ENCODE assay signal across 8 mouse cellular contexts in the genomic region with DNA sequence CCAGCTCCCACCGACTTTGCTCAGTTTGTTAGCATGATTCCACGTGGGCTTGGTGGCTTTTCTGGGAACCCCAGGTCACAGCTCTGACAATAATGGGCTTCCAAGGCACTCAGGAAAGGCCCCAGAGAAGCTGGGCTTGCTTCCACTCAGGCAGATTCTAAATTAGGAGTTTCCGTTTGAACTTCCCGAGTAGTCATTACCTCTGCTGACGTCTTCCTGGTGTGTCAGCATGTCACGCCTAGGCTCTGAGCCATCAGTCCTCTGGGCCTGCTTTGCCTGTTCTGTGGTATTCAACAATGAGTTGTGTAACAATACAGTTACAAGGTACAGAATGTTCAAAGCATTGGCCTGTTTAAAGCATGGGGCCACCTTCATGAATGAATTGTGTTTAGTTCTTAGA. TPM values are rescaled to one million over a fixed set of nuclear protein-coding genes. Genes with fewer than 3 reads are reported as not detected.
DNase-seq lines count a peak whose midpoint lies in the region; ATAC-seq and TF ChIP-seq lines count a peak whose summit lies in the region.

No protein-coding gene starts in this region.

- H3K27ac ChIP-seq in heart, adult 2 months, result peak overlapping the region; percentile 74
- H3K27ac ChIP-seq in stomach, embryonic 16.5 days (ENCODE audit: low read length), result peak overlapping the region; percentile 32; the same call in 1 of the 2 replicates

- 3% methylated on average over 6 of the region's 6 CpGs for WGBS in heart, adult 2 months
- 54% methylated on average over 6 of the region's 6 CpGs for WGBS in stomach, embryonic 16.5 days

- no peak for TF ChIP-seq CTCF in heart, adult 2 months (IDR thresholded peaks at IDR 0.05)

- no peaks in the 10 kb centered on the region; the same call in 1 of the 2 replicates for H3K79me2 ChIP-seq in heart, adult 2 months (replicated peaks; ENCODE audit: control insufficient read depth, insufficient read depth, low read length)

- peak; percentile 82 to 91 for DNase-seq in adrenal gland, adult (ENCODE audit: inconsistent age in 2 of 2, low spot score in 1 of 2)
- DNase-seq in adrenal gland, postnatal 4 days (ENCODE audit: low spot score in 2 of 2), result no peak
- DNase-seq in 3134 (ENCODE audit: extremely low read depth, insufficient read length, low spot score), result peak; percentile 44
- DNase-seq in heart, adult 2 months, result peak; percentile 78 to 84
- peak; percentile 79 for DNase-seq in kidney, postnatal 10 days
- no peak for DNase-seq in frontal cortex, postnatal 14 days (ENCODE audit: low spot score in 2 of 2)
- DNase-seq in urinary bladder, postnatal 4 days (ENCODE audit: low spot score in 2 of 2), result no peak

- peak overlapping the region; percentile 15; the same call in 1 of the 2 replicates for H3K4me3 ChIP-seq in heart, adult 2 months
- no peak overlapping the region for H3K4me3 ChIP-seq in stomach, embryonic 16.5 days (replicated peaks; ENCODE audit: low read length)

- TF ChIP-seq EP300 in heart, adult 2 months (IDR thresholded peaks at IDR 0.05; ENCODE audit: insufficient read depth, low read depth, low read length), result peak; percentile 92

- H3K27me3 ChIP-seq in heart, adult 2 months (ENCODE audit: control insufficient read depth, insufficient read depth, low read length), result no peaks in the 10 kb centered on the region
- H3K27me3 ChIP-seq in stomach, embryonic 16.5 days (ENCODE audit: control insufficient read depth, insufficient read depth, low read length), result peaks cover 2% of the 10 kb centered on the region; the same call in 1 of the 2 replicates

- no peak for TF ChIP-seq POLR2A in heart, adult 2 months (IDR thresholded peaks at IDR 0.05; ENCODE audit: insufficient read depth, low read depth, low read length)

- peaks cover 10% of the 10 kb centered on the region for H3K36me3 ChIP-seq in heart, adult 2 months (ENCODE audit: control insufficient read depth, insufficient read depth, low read length)
- H3K36me3 ChIP-seq in stomach, embryonic 16.5 days (ENCODE audit: control insufficient read depth, insufficient read depth, low read length), result no peaks in the 10 kb centered on the region

- peaks cover 20% of the 10 kb centered on the region for H3K4me1 ChIP-seq in heart, adult 2 months (ENCODE audit: control insufficient read depth, insufficient read depth, low read length)
- peaks cover 16% of the 10 kb centered on the region for H3K4me1 ChIP-seq in stomach, embryonic 16.5 days (ENCODE audit: control insufficient read depth, insufficient read depth, low read length)

- no peak overlapping the region for H3K9ac ChIP-seq in heart, adult 2 months (ENCODE audit: low read depth, low read length)
- H3K9ac ChIP-seq in stomach, embryonic 16.5 days (ENCODE audit: low read length), result peak overlapping the region; percentile 49

- no peaks in the 10 kb centered on the region for H3K9me3 ChIP-seq in stomach, embryonic 16.5 days (replicated peaks; ENCODE audit: control insufficient read depth, low read length)

- ATAC-seq in stomach, embryonic 16.5 days (ENCODE audit: insufficient read depth, low FRiP score), result no peak

- intact Hi-C loops in heart, adult 2 months (cut with DNase I), result loop anchor here (5.0 to 10.0 kb wide), 2 partner anchors 36 to 391 kb away; no protein-coding TSS in a partner anchor

- H3K4me2 ChIP-seq in stomach, embryonic 16.5 days (ENCODE audit: low read depth, low read length), result no peak overlapping the region

RNA-seq across cellular contexts. Expression of gene Pmp22, which starts 7.4 kb away (rescaled TPM):
- 100 to 1,000 TPM; 159 to 178 TPM for total RNA-seq in adrenal gland, postnatal 4 days (2021)
- total RNA-seq in heart, adult 2 months (2021), result 10 to 100 TPM; 37.5 to 49.6 TPM
- polyA plus RNA-seq in heart, adult 2 months (2012; rRNA removed), result 53.5 and 69.4 TPM in 2 replicates
- polyA plus RNA-seq in stomach, embryonic 16.5 days (2015; fragmentation: Nextera tagmentation; extraction: Ambion mirVana), result 200 and 221 TPM in 2 replicates

Comparison
In these comparisons a context has a peak if more than half of its experiments do, and no peak if none do; other contexts are left out.
1. DNase-seq: peak in adrenal gland, adult (2 of 2), 3134 (single experiment), heart, adult 2 months (2 of 2) and kidney, postnatal 10 days (single experiment); none in adrenal gland, postnatal 4 days (0 of 2), frontal cortex, postnatal 14 days (0 of 2) and urinary bladder, postnatal 4 days (0 of 2).